Mouse (Mus musculus) cortical plate, adult 2 months (tissue): ENCODE data around the gene Pbld2.

Experiments
- CTCF ChIP-seq: fragments of 200-500 bp; IDR thresholded peaks from 2 replicates; pipeline ENCODE4 v1.5.1; 2011; ENCODE audit warnings: mild to moderate bottlenecking, control low read depth, low read length; ENCODE audit not compliant: insufficient read depth; ENCODE audit errors: extremely low read depth
- POLR2A ChIP-seq: fragments of 200-500 bp; IDR thresholded peaks from 2 replicates; pipeline ENCODE4 v1.6.1; 2011; ENCODE audit warnings: mild to moderate bottlenecking, low read length, control low read depth; ENCODE audit not compliant: insufficient read depth; ENCODE audit errors: extremely low read depth

- TF ChIP-seq POLR2A (no peak), CTCF (no peak)
These were observed 19.6 kb upstream of the Pbld2 start for GRCm38 (mm10) chr10:63004556-63004955.
